Mouse (Mus musculus): ENCODE results near the gene Hhip. TPM values are rescaled to one million over a fixed set of nuclear protein-coding genes. Genes with fewer than 3 reads are reported as not detected.

Hhip gene
- total and polyA plus RNA-seq, 3 experiments: 0.02 to 0.31 (median 0.03) TPM

- Histone ChIP-seq H3K4me3 (no peak overlapping the region), H3K79me2 (replicated peaks; ENCODE audit: control insufficient read depth, insufficient read depth, low read length) (no peaks in the 10 kb centered on the region), H3K36me3 (ENCODE audit: control insufficient read depth, insufficient read depth, low read length) (no peaks in the 10 kb centered on the region), H3K9ac (ENCODE audit: low read depth, low read length) (no peak overlapping the region), H3K27ac (no peak overlapping the region), H3K4me1 (ENCODE audit: control insufficient read depth, insufficient read depth, low read length) (no peaks in the 10 kb centered on the region), H3K27me3 (ENCODE audit: control insufficient read depth, insufficient read depth, low read length) (no peaks in the 10 kb centered on the region)
- TF ChIP-seq POLR2A (IDR thresholded peaks at IDR 0.05; ENCODE audit: insufficient read depth, low read depth, low read length) (no peak), EP300 (IDR thresholded peaks at IDR 0.05; ENCODE audit: insufficient read depth, low read depth, low read length) (no peak), CTCF (IDR thresholded peaks at IDR 0.05) (no peak)
- 76% methylated on average over 5 of the region's 5 CpGs for WGBS
- DNase-seq: no peak
- intact Hi-C loops (cut with DNase I): no loop called here
Measured at GRCm38 (mm10) chr8:79941070-79941469, 116.7 kb downstream of the Hhip start.

GRCm38 (mm10) chr8:79936856-79937445, 120.9 kb downstream of the Hhip start:
- Histone ChIP-seq H3K4me3 (no peak overlapping the region), H3K36me3 (ENCODE audit: control insufficient read depth, insufficient read depth, low read length) (no peaks in the 10 kb centered on the region), H3K27ac (no peak overlapping the region), H3K27me3 (ENCODE audit: control insufficient read depth, insufficient read depth, low read length) (no peaks in the 10 kb centered on the region), H3K79me2 (replicated peaks; ENCODE audit: control insufficient read depth, insufficient read depth, low read length) (no peaks in the 10 kb centered on the region), H3K9ac (ENCODE audit: low read depth, low read length) (no peak overlapping the region), H3K4me1 (ENCODE audit: control insufficient read depth, insufficient read depth, low read length) (no peaks in the 10 kb centered on the region)
- TF ChIP-seq EP300 (IDR thresholded peaks at IDR 0.05; ENCODE audit: insufficient read depth, low read depth, low read length) (no peak), POLR2A (IDR thresholded peaks at IDR 0.05; ENCODE audit: insufficient read depth, low read depth, low read length) (no peak), CTCF (IDR thresholded peaks at IDR 0.05) (no peak)
- intact Hi-C loops (cut with DNase I): no loop called here
- 67% methylated on average over 9 of the region's 9 CpGs for WGBS
- no peak for DNase-seq

GRCm38 (mm10) chr8:79935793-79936192, 122.0 kb downstream of the Hhip start:
- no peak overlapping the region for H3K4me3 ChIP-seq
- intact Hi-C loops (cut with DNase I): no loop called here
- WGBS: 24% methylated on average over 7 of the region's 7 CpGs
- H3K79me2 ChIP-seq (replicated peaks; ENCODE audit: control insufficient read depth, insufficient read depth, low read length): no peaks in the 10 kb centered on the region
- no peaks in the 10 kb centered on the region for H3K4me1 ChIP-seq (ENCODE audit: control insufficient read depth, insufficient read depth, low read length)
- no peak overlapping the region for H3K27ac ChIP-seq
- no peaks in the 10 kb centered on the region for H3K36me3 ChIP-seq (ENCODE audit: control insufficient read depth, insufficient read depth, low read length)
- TF ChIP-seq EP300 (IDR thresholded peaks at IDR 0.05; ENCODE audit: insufficient read depth, low read depth, low read length) (no peak), CTCF (IDR thresholded peaks at IDR 0.05) (no peak), POLR2A (IDR thresholded peaks at IDR 0.05; ENCODE audit: insufficient read depth, low read depth, low read length) (no peak)
- H3K27me3 ChIP-seq (ENCODE audit: control insufficient read depth, insufficient read depth, low read length): no peaks in the 10 kb centered on the region
- H3K9ac ChIP-seq (ENCODE audit: low read depth, low read length): no peak overlapping the region
- no peak for DNase-seq

GRCm38 (mm10) chr8:79929202-79929601, 128.6 kb downstream of the Hhip start:
- 71% methylated on average over 4 of the region's 4 CpGs for WGBS
- TF ChIP-seq POLR2A (IDR thresholded peaks at IDR 0.05; ENCODE audit: insufficient read depth, low read depth, low read length) (no peak), CTCF (IDR thresholded peaks at IDR 0.05) (no peak), EP300 (IDR thresholded peaks at IDR 0.05; ENCODE audit: insufficient read depth, low read depth, low read length) (no peak)
- H3K36me3 ChIP-seq (ENCODE audit: control insufficient read depth, insufficient read depth, low read length): no peaks in the 10 kb centered on the region
- no peaks in the 10 kb centered on the region for H3K4me1 ChIP-seq (ENCODE audit: control insufficient read depth, insufficient read depth, low read length)
- H3K79me2 ChIP-seq (replicated peaks; ENCODE audit: control insufficient read depth, insufficient read depth, low read length): no peaks in the 10 kb centered on the region
- no peak overlapping the region for H3K27ac ChIP-seq
- intact Hi-C loops (cut with DNase I): no loop called here
- no peaks in the 10 kb centered on the region for H3K27me3 ChIP-seq (ENCODE audit: control insufficient read depth, insufficient read depth, low read length)
- H3K4me3 ChIP-seq: no peak overlapping the region
- no peak for DNase-seq
- H3K9ac ChIP-seq (ENCODE audit: low read depth, low read length): no peak overlapping the region

- Histone ChIP-seq H3K4me1 (ENCODE audit: control insufficient read depth, insufficient read depth, low read length) (no peaks in the 10 kb centered on the region), H3K27me3 (ENCODE audit: control insufficient read depth, insufficient read depth, low read length) (no peaks in the 10 kb centered on the region), H3K9ac (ENCODE audit: low read depth, low read length) (no peak overlapping the region), H3K27ac (no peak overlapping the region), H3K4me3 (no peak overlapping the region), H3K79me2 (replicated peaks; ENCODE audit: control insufficient read depth, insufficient read depth, low read length) (no peaks in the 10 kb centered on the region), H3K36me3 (ENCODE audit: control insufficient read depth, insufficient read depth, low read length) (no peaks in the 10 kb centered on the region)
- DNase-seq: no peak
- 56% methylated on average over 7 of the region's 7 CpGs for WGBS
- intact Hi-C loops (cut with DNase I): no loop called here
- TF ChIP-seq POLR2A (IDR thresholded peaks at IDR 0.05; ENCODE audit: insufficient read depth, low read depth, low read length) (no peak), EP300 (IDR thresholded peaks at IDR 0.05; ENCODE audit: insufficient read depth, low read depth, low read length) (no peak), CTCF (IDR thresholded peaks at IDR 0.05) (no peak)
Measured at GRCm38 (mm10) chr8:79917211-79917610, 140.6 kb downstream of the Hhip start.

All from heart, adult 2 months (tissue).